Mouse (Mus musculus): Measurements from ENCODE around the gene C5ar1. TPM values are rescaled to one million over a fixed set of nuclear protein-coding genes. Genes with fewer than 3 reads are reported as not detected.
"Not testable (repeated sequence)": the region's sequence is repeated elsewhere in the genome, so short reads cannot be mapped to it uniquely, and the experiment has no call there.

Gene C5ar1
- total RNA-seq, 2 experiments from 2014 or later = 5.0 to 8.0 TPM

- ATAC-seq (replicated peaks; ENCODE audit: low FRiP score, poor library complexity, severe bottlenecking) = no peak
Observed at GRCm38 (mm10) chr7:16280721-16281120, 21.4 kb upstream of the C5ar1 start.

GRCm38 (mm10) chr7:16274922-16275890 is 15.9 kb upstream of the C5ar1 start:
- peak; percentile 60 for ATAC-seq (replicated peaks; ENCODE audit: low FRiP score, poor library complexity, severe bottlenecking)

- ATAC-seq (replicated peaks; ENCODE audit: low FRiP score, poor library complexity, severe bottlenecking) = peak; percentile 72
Observed at GRCm38 (mm10) chr7:16273766-16274140, 14.4 kb upstream of the C5ar1 start.

GRCm38 (mm10) chr7:16273081-16273765 is 13.9 kb upstream of the C5ar1 start, which contains the start of gene Inafm1:
Gene Inafm1, minus strand, starts transcription at chr7:16273617.
- peak; percentile 60 for ATAC-seq (replicated peaks; ENCODE audit: low FRiP score, poor library complexity, severe bottlenecking)

- peak; percentile 71 for ATAC-seq (replicated peaks; ENCODE audit: low FRiP score, poor library complexity, severe bottlenecking)
Observed at GRCm38 (mm10) chr7:16272681-16273080, 13.3 kb upstream of the C5ar1 start.

GRCm38 (mm10) chr7:16271139-16271538 is 11.8 kb upstream of the C5ar1 start:
- no peak for ATAC-seq (replicated peaks; ENCODE audit: low FRiP score, poor library complexity, severe bottlenecking)

- ATAC-seq (replicated peaks; ENCODE audit: low FRiP score, poor library complexity, severe bottlenecking) = not testable (repeated sequence)
Observed at GRCm38 (mm10) chr7:16266593-16266992, 7.3 kb upstream of the C5ar1 start.

GRCm38 (mm10) chr7:16265856-16266255 is 6.5 kb upstream of the C5ar1 start:
- no peak for ATAC-seq (replicated peaks; ENCODE audit: low FRiP score, poor library complexity, severe bottlenecking)

GRCm38 (mm10) chr7:16263843-16264242 is 4.5 kb upstream of the C5ar1 start:
- ATAC-seq (replicated peaks; ENCODE audit: low FRiP score, poor library complexity, severe bottlenecking) = no peak

GRCm38 (mm10) chr7:16263015-16263787 is 3.9 kb upstream of the C5ar1 start:
- peak; percentile 71 for ATAC-seq (replicated peaks; ENCODE audit: low FRiP score, poor library complexity, severe bottlenecking)

GRCm38 (mm10) chr7:16261097-16261496 is 1.8 kb upstream of the C5ar1 start:
- ATAC-seq (replicated peaks; ENCODE audit: low FRiP score, poor library complexity, severe bottlenecking) = no peak

GRCm38 (mm10) chr7:16257830-16258229 is 1.5 kb downstream of the C5ar1 start:
- no peak for ATAC-seq (replicated peaks; ENCODE audit: low FRiP score, poor library complexity, severe bottlenecking)

- not testable (repeated sequence) for ATAC-seq (replicated peaks; ENCODE audit: low FRiP score, poor library complexity, severe bottlenecking)
Observed at GRCm38 (mm10) chr7:16255963-16256362, 3.4 kb downstream of the C5ar1 start.

GRCm38 (mm10) chr7:16254195-16254594 is 5.1 kb downstream of the C5ar1 start:
- no peak for ATAC-seq (replicated peaks; ENCODE audit: low FRiP score, poor library complexity, severe bottlenecking)

GRCm38 (mm10) chr7:16250687-16251086 is 8.7 kb downstream of the C5ar1 start:
- no peak for ATAC-seq (replicated peaks; ENCODE audit: low FRiP score, poor library complexity, severe bottlenecking)

GRCm38 (mm10) chr7:16245958-16246357 is 13.4 kb downstream of the C5ar1 start:
- no peak for ATAC-seq (replicated peaks; ENCODE audit: low FRiP score, poor library complexity, severe bottlenecking)

- no peak for ATAC-seq (replicated peaks; ENCODE audit: low FRiP score, poor library complexity, severe bottlenecking)
Observed at GRCm38 (mm10) chr7:16244067-16244466, 15.3 kb downstream of the C5ar1 start, which contains the start of gene C5ar2. Gene C5ar2, minus strand, starts transcription at chr7:16244154.

GRCm38 (mm10) chr7:16242198-16242597 is 17.1 kb downstream of the C5ar1 start:
- ATAC-seq (replicated peaks; ENCODE audit: low FRiP score, poor library complexity, severe bottlenecking) = no peak

GRCm38 (mm10) chr7:16241787-16242186 is 17.6 kb downstream of the C5ar1 start:
- no peak for ATAC-seq (replicated peaks; ENCODE audit: low FRiP score, poor library complexity, severe bottlenecking)

GRCm38 (mm10) chr7:16240978-16241303 is 18.4 kb downstream of the C5ar1 start:
- ATAC-seq (replicated peaks; ENCODE audit: low FRiP score, poor library complexity, severe bottlenecking) = no peak

All from erythroid progenitor cell, adult 5-6 weeks (primary cell).